ENCODE assay signal across 8 mouse cellular contexts in genomic region chr19:44195138-44195537, GRCm38 (mm10). TPM values are rescaled to one million over a fixed set of nuclear protein-coding genes. Genes with fewer than 3 reads are reported as not detected.
DNase-seq lines count a peak whose midpoint lies in the region; ATAC-seq and TF ChIP-seq lines count a peak whose summit lies in the region.

No protein-coding gene starts in this region.

- peak; percentile 72; the same call in 1 of the 2 replicates for TF ChIP-seq CTCF in spleen, adult 2 months (IDR thresholded peaks at IDR 0.05; ENCODE audit: extremely low read depth, insufficient read depth, insufficient read length, insufficient replicate concordance)

- no peak overlapping the region for H3K9ac ChIP-seq in forebrain, embryonic 15.5 days (replicated peaks)

- H3K27me3 ChIP-seq in forebrain, embryonic 10.5 days (ENCODE audit: poor library complexity, severe bottlenecking) = no peaks in the 10 kb centered on the region
- H3K27me3 ChIP-seq in forebrain, embryonic 15.5 days = no peaks in the 10 kb centered on the region
- H3K27me3 ChIP-seq in spleen, adult 2 months (ENCODE audit: control insufficient read depth, insufficient read depth, low read length) = no peaks in the 10 kb centered on the region

- no peaks in the 10 kb centered on the region for H3K36me3 ChIP-seq in forebrain, embryonic 10.5 days (replicated peaks)
- H3K36me3 ChIP-seq in forebrain, embryonic 15.5 days = no peaks in the 10 kb centered on the region
- H3K36me3 ChIP-seq in spleen, adult 2 months (ENCODE audit: control insufficient read depth, insufficient read depth, low read length) = no peaks in the 10 kb centered on the region

- H3K4me1 ChIP-seq in forebrain, embryonic 10.5 days = peaks cover 12% of the 10 kb centered on the region
- H3K4me1 ChIP-seq in forebrain, embryonic 15.5 days = no peaks in the 10 kb centered on the region
- no peaks in the 10 kb centered on the region for H3K4me1 ChIP-seq in spleen, adult 2 months (ENCODE audit: control insufficient read depth, insufficient read depth, insufficient read length)

- TF ChIP-seq POLR2A in spleen, adult 2 months (IDR thresholded peaks at IDR 0.05; ENCODE audit: low read depth, low read length) = no peak

- no peaks in the 10 kb centered on the region for H3K9me3 ChIP-seq in forebrain, embryonic 10.5 days
- H3K9me3 ChIP-seq in forebrain, embryonic 15.5 days = no peaks in the 10 kb centered on the region

- no peak overlapping the region for H3K4me3 ChIP-seq in forebrain, embryonic 10.5 days
- no peak overlapping the region for H3K4me3 ChIP-seq in forebrain, embryonic 15.5 days
- no peak overlapping the region for H3K4me3 ChIP-seq in spleen, adult 2 months (ENCODE audit: extremely low read depth, insufficient read depth, insufficient read length)

- no peak; the same call in 1 of the 2 replicates for ATAC-seq in forebrain, embryonic 15.5 days (replicated peaks)

- no peak overlapping the region for H3K4me2 ChIP-seq in forebrain, embryonic 15.5 days (replicated peaks)

- peak; percentile 63 for DNase-seq in forebrain, embryonic 10.5 days (ENCODE audit: extremely low spot score, low spot score)
- peak; percentile 43 for DNase-seq in WW6 (ENCODE audit: low read depth, low spot score)
- DNase-seq in cerebellum, postnatal 25 days = peak; percentile 82 to 90
- peak; percentile 11 to 17 for DNase-seq in gastrocnemius, adult 8-10 months (ENCODE audit: low spot score in 2 of 2)
- DNase-seq in layer of hippocampus, adult 8-10 months (ENCODE audit: low spot score in 2 of 2) = peak; percentile 38 to 75
- DNase-seq in lung, postnatal 36 days = peak; percentile 69
- peak; percentile 11 to 60 for DNase-seq in spleen, adult 2 months (ENCODE audit: low read depth in 1 of 2, low spot score in 2 of 2)

- no peak overlapping the region for H3K27ac ChIP-seq in forebrain, embryonic 10.5 days
- no peak overlapping the region for H3K27ac ChIP-seq in forebrain, embryonic 15.5 days (replicated peaks)
- no peak overlapping the region for H3K27ac ChIP-seq in spleen, adult 2 months (ENCODE audit: insufficient read depth, low read length)

- 15% methylated on average over 7 of the region's 7 CpGs for whole genome bisulfite sequencing in forebrain, embryonic 10.5 days
- WGBS in forebrain, embryonic 15.5 days = 9% methylated on average over 7 of the region's 7 CpGs
- 22% methylated on average over 7 of the region's 7 CpGs for WGBS in spleen, adult 2 months

RNA-seq across cellular contexts. Expression of gene Pkd2l1, which starts 2.9 kb away (rescaled TPM):
- polyA plus RNA-seq in forebrain, embryonic 10.5 days (2016; fragmentation: Nextera tagmentation; extraction: Ambion mirVana) = 0.14 and 0.16 TPM in 2 replicates
- polyA plus RNA-seq in forebrain, embryonic 15.5 days (2015; fragmentation: Nextera tagmentation; extraction: Ambion mirVana) = 0.06 and 0.13 TPM in 2 replicates
- total RNA-seq in gastrocnemius, adult 8-10 months (2022) = not detected
- under 1 TPM; 0.26 to 0.64 (median 0.34) TPM for total RNA-seq in layer of hippocampus, adult 8-10 months (2022)
- not detected in 2 replicates for polyA plus RNA-seq in spleen, adult 2 months (2012; rRNA removed)

RNA-seq across cellular contexts. Expression of gene Scd3, which starts 7.9 kb away (rescaled TPM):
- 0.22 and 0.59 TPM in 2 replicates for polyA plus RNA-seq in forebrain, embryonic 10.5 days (2016; fragmentation: Nextera tagmentation; extraction: Ambion mirVana)
- 1.5 and 1.9 TPM in 2 replicates for polyA plus RNA-seq in forebrain, embryonic 15.5 days (2015; fragmentation: Nextera tagmentation; extraction: Ambion mirVana)
- total RNA-seq in gastrocnemius, adult 8-10 months (2022) = not detected
- total RNA-seq in layer of hippocampus, adult 8-10 months (2022) = 1 to 10 TPM; 2.7 to 4.1 (median 3.2) TPM
- not detected in 2 replicates for polyA plus RNA-seq in spleen, adult 2 months (2012; rRNA removed)

RNA-seq across cellular contexts. Expression of gene Bloc1s2, which starts 48.9 kb away (rescaled TPM):
- 101 and 102 TPM in 2 replicates for polyA plus RNA-seq in forebrain, embryonic 10.5 days (2016; fragmentation: Nextera tagmentation; extraction: Ambion mirVana)
- polyA plus RNA-seq in forebrain, embryonic 15.5 days (2015; fragmentation: Nextera tagmentation; extraction: Ambion mirVana) = 145 and 149 TPM in 2 replicates
- total RNA-seq in gastrocnemius, adult 8-10 months (2022) = 10 to 100 TPM; 13.0 to 16.2 (median 14.0) TPM
- total RNA-seq in layer of hippocampus, adult 8-10 months (2022) = 10 to 100 TPM; 55.5 to 72.3 (median 59.8) TPM
- polyA plus RNA-seq in spleen, adult 2 months (2012; rRNA removed) = 28.2 and 38.1 TPM in 2 replicates

RNA-seq across cellular contexts. Expression of gene Cwf19l1, which starts 59.5 kb away (rescaled TPM):
- 44.1 and 44.3 TPM in 2 replicates for polyA plus RNA-seq in forebrain, embryonic 10.5 days (2016; fragmentation: Nextera tagmentation; extraction: Ambion mirVana)
- polyA plus RNA-seq in forebrain, embryonic 15.5 days (2015; fragmentation: Nextera tagmentation; extraction: Ambion mirVana) = 36.2 and 37.2 TPM in 2 replicates
- 1 to 10 TPM; 6.3 to 8.0 (median 6.5) TPM for total RNA-seq in gastrocnemius, adult 8-10 months (2022)
- total RNA-seq in layer of hippocampus, adult 8-10 months (2022) = 10 to 100 TPM; 19.1 to 21.2 (median 19.9) TPM
- polyA plus RNA-seq in spleen, adult 2 months (2012; rRNA removed) = 2.8 and 5.5 TPM in 2 replicates

Comparison
In these comparisons a context has a peak if more than half of its experiments do, and no peak if none do; other contexts are left out.
1. DNase-seq: peak in every context shown above with its lines; median percentile 86 in cerebellum, postnatal 25 days; 69 in lung, postnatal 36 days; 63 in forebrain, embryonic 10.5 days; 56 in layer of hippocampus, adult 8-10 months; 43 in WW6; 36 in spleen, adult 2 months; 14 in gastrocnemius, adult 8-10 months.